Mouse (Mus musculus): ENCODE measurements around the gene Hist1h2bb. TPM values are rescaled to one million over a fixed set of nuclear protein-coding genes. Genes with fewer than 3 reads are reported as not detected.

The Hist1h2bb gene
- total and polyA plus RNA-seq, 3 experiments = 4.2 to 17.1 (median 17.1) TPM

GRCm38 (mm10) chr13:23728472-23729191 lies 17.9 kb upstream of the Hist1h2bb start:
- no peak for DNase-seq

- no peak for DNase-seq
These were observed 17.4 kb upstream of the Hist1h2bb start for GRCm38 (mm10) chr13:23729192-23729525.

- DNase-seq = no peak
These were observed 16.8 kb upstream of the Hist1h2bb start for GRCm38 (mm10) chr13:23729706-23730105.

- DNase-seq = peak; percentile 63
These were observed 16.1 kb upstream of the Hist1h2bb start for GRCm38 (mm10) chr13:23730479-23730878.

- peak; percentile 41 for DNase-seq
These were observed 14.3 kb upstream of the Hist1h2bb start for GRCm38 (mm10) chr13:23732156-23732804.

GRCm38 (mm10) chr13:23737091-23737490 lies 9.4 kb upstream of the Hist1h2bb start:
- DNase-seq = no peak

- DNase-seq = no peak
These were observed 8.5 kb upstream of the Hist1h2bb start for GRCm38 (mm10) chr13:23738041-23738440.

GRCm38 (mm10) chr13:23738677-23739068 lies 7.9 kb upstream of the Hist1h2bb start, which contains the start of gene Hist1h1c:
Gene Hist1h1c, plus strand, starts transcription at chr13:23738808.
- peak; percentile 94 for DNase-seq

- DNase-seq = peak; percentile 95
These were observed 7.2 kb upstream of the Hist1h2bb start for GRCm38 (mm10) chr13:23739069-23739921.

- DNase-seq = no peak
These were observed 6.6 kb upstream of the Hist1h2bb start for GRCm38 (mm10) chr13:23739922-23740252.

GRCm38 (mm10) chr13:23740256-23740840 lies 6.2 kb upstream of the Hist1h2bb start:
- DNase-seq = no peak

- DNase-seq = no peak
These were observed 5.6 kb upstream of the Hist1h2bb start for GRCm38 (mm10) chr13:23740910-23741309.

GRCm38 (mm10) chr13:23742007-23742406 lies 4.5 kb upstream of the Hist1h2bb start:
- no peak for DNase-seq

- no peak for DNase-seq
These were observed 3.3 kb upstream of the Hist1h2bb start for GRCm38 (mm10) chr13:23743215-23743614.

- no peak for DNase-seq
These were observed 2.6 kb upstream of the Hist1h2bb start for GRCm38 (mm10) chr13:23743963-23744362.

- no peak for DNase-seq
These were observed 1.8 kb upstream of the Hist1h2bb start for GRCm38 (mm10) chr13:23744421-23745380.

GRCm38 (mm10) chr13:23745381-23746161 lies 963 bp upstream of the Hist1h2bb start, which contains the start of gene Hist1h3c:
Gene Hist1h3c, minus strand, starts transcription at chr13:23745602.
- peak; percentile 81 for DNase-seq

- no peak for DNase-seq
These were observed 752 bp downstream of the Hist1h2bb start for GRCm38 (mm10) chr13:23747081-23747891.

GRCm38 (mm10) chr13:23747892-23748288 lies 1.4 kb downstream of the Hist1h2bb start:
- DNase-seq = no peak

Measured in adrenal gland, adult 2 months (tissue).